Comparison of ENCODE assay signal across 15 mouse cellular contexts in the genomic region with DNA sequence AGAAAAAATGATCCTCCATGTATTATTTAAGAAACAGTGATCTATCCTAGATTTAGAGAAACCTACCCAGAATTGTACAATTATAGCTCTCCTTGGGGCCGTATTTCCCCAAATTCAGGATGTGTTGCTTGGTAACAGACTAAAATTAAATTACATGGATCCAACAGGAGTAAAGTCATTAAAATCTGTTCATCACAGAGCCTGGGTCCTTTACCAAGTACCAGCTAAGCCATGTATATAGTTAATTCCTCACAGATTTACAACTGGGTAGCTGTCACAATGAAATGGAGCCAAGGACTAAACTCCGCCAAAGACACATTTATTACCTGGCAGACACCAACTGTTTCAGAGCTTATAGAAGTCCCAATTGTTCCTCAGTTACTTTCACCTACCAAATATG.
"Had no signal": no experiment of that assay in that cellular context is flagged by ENCODE, and none has a peak within 500 bp of the region (broad histone marks: within the 10 kb centered on the region; RNA-seq: fewer than 3 reads in every experiment).

No protein-coding gene starts in this region.

- H3K36me3 ChIP-seq: limb, embryonic 12.5 days; liver, embryonic 15.5 days; midbrain, embryonic 13.5 days; neural tube, embryonic 13.5 days had no signal

- ATAC-seq: lung, postnatal 0 days; midbrain, embryonic 13.5 days had no signal

- H3K27ac ChIP-seq: limb, embryonic 12.5 days; liver, embryonic 15.5 days; midbrain, embryonic 13.5 days; neural tube, embryonic 13.5 days had no signal

- H3K4me1 ChIP-seq: liver, embryonic 15.5 days had no signal

- H3K9me3 ChIP-seq: limb, embryonic 12.5 days; liver, embryonic 15.5 days; midbrain, embryonic 13.5 days; neural tube, embryonic 13.5 days had no signal

- H3K4me2 ChIP-seq: limb, embryonic 12.5 days; liver, embryonic 11.5 days; liver, embryonic 15.5 days; midbrain, embryonic 13.5 days; neural tube, embryonic 13.5 days had no signal

- H3K27me3 ChIP-seq: limb, embryonic 12.5 days; liver, embryonic 15.5 days; midbrain, embryonic 13.5 days; neural tube, embryonic 13.5 days had no signal

- H3K9ac ChIP-seq: limb, embryonic 12.5 days; liver, embryonic 15.5 days; midbrain, embryonic 13.5 days; neural tube, embryonic 13.5 days had no signal

- H3K4me3 ChIP-seq: limb, embryonic 12.5 days; liver, embryonic 15.5 days; midbrain, embryonic 13.5 days; neural tube, embryonic 13.5 days had no signal

- DNase-seq: kidney, adult 8-10 months; kidney, postnatal 36 days; layer of hippocampus, adult 9-11 months; layer of hippocampus, postnatal 36 days; lung, adult 2 months; lung, postnatal 36 days; right cerebral cortex, adult 18-20 months; right cerebral cortex, postnatal 25 days; thymus, postnatal 4 days had no signal
